Mouse (Mus musculus) bone marrow macrophage, adult 2 months (primary cell): ENCODE results near the gene Chst14.

Experiments used
- CTCF ChIP-seq: IDR thresholded peaks from 2 replicates; pipeline ENCODE4 v1.5.1; 2012; ENCODE audit warnings: low read depth, mild to moderate bottlenecking, low read length, moderate library complexity
- POLR2A ChIP-seq: IDR thresholded peaks from 2 replicates; pipeline ENCODE4 v1.6.1; 2012; ENCODE audit warnings: mild to moderate bottlenecking, low read depth, low read length, borderline replicate concordance

GRCm38 (mm10) chr2:118925952-118926351, 344 bp upstream of the Chst14 start:
- TF ChIP-seq CTCF (no peak), POLR2A (no peak)
